Mouse (Mus musculus): Measurements from ENCODE around the gene Mettl7a2. TPM values are rescaled to one million over a fixed set of nuclear protein-coding genes. Genes with fewer than 3 reads are reported as not detected.

Mettl7a2 gene
- polyA plus RNA-seq, 1 experiment from 2014 or later: not detected

GRCm38 (mm10) chr15:100406088-100406487, 53.1 kb downstream of the Mettl7a2 start:
- Histone ChIP-seq H3K4me2 (no peak overlapping the region), H3K9ac (no peak overlapping the region), H3K4me1 (replicated peaks) (no peaks in the 10 kb centered on the region), H3K27ac (replicated peaks) (no peak overlapping the region), H3K36me3 (peaks cover 65% of the 10 kb centered on the region), H3K9me3 (no peaks in the 10 kb centered on the region), H3K4me3 (no peak overlapping the region), H3K27me3 (no peaks in the 10 kb centered on the region)
- 92% methylated on average over 5 of the region's 5 CpGs for WGBS
- no peak for ATAC-seq (ENCODE audit: low FRiP score, low read depth)

GRCm38 (mm10) chr15:100410918-100411672, 58.1 kb downstream of the Mettl7a2 start:
- WGBS: 67% methylated on average over 14 of the region's 14 CpGs
- Histone ChIP-seq H3K9me3 (no peaks in the 10 kb centered on the region), H3K27me3 (no peaks in the 10 kb centered on the region), H3K4me3 (no peak overlapping the region), H3K4me1 (replicated peaks) (no peaks in the 10 kb centered on the region), H3K4me2 (no peak overlapping the region), H3K27ac (replicated peaks) (no peak overlapping the region), H3K36me3 (peaks cover 33% of the 10 kb centered on the region), H3K9ac (no peak overlapping the region)
- no peak for ATAC-seq (ENCODE audit: low FRiP score, low read depth)

Other genes starting within 250 kb of the Mettl7a2 start
- 12.7 and 14.4 TPM in 2 replicates for gene Atf1, start 125.4 kb upstream of the Mettl7a2 start, polyA plus RNA-seq (2015; fragmentation: Nextera tagmentation; extraction: Ambion mirVana)
- not detected in 2 replicates for gene Tmprss12, start 72.4 kb upstream of the Mettl7a2 start, polyA plus RNA-seq (2015; fragmentation: Nextera tagmentation; extraction: Ambion mirVana)
- 3.4 and 3.8 TPM in 2 replicates for gene Mettl7a1, start 49.1 kb upstream of the Mettl7a2 start, polyA plus RNA-seq (2015; fragmentation: Nextera tagmentation; extraction: Ambion mirVana)
- gene Mettl7a3, start 18.3 kb upstream of the Mettl7a2 start, polyA plus RNA-seq (2015; fragmentation: Nextera tagmentation; extraction: Ambion mirVana): 0.09 and 0.12 TPM in 2 replicates
- gene Methig1, start 51 bp upstream of the Mettl7a2 start, polyA plus RNA-seq (2015; fragmentation: Nextera tagmentation; extraction: Ambion mirVana): 0.18 TPM in 1 of 2 replicates, not detected in the other
- gene Higd1c, start 11.3 kb downstream of the Mettl7a2 start, polyA plus RNA-seq (2015; fragmentation: Nextera tagmentation; extraction: Ambion mirVana): 0.38 TPM in 1 of 2 replicates, not detected in the other
- 0.18 and 0.19 TPM in 2 replicates for gene Gm5475, start 68.9 kb downstream of the Mettl7a2 start, polyA plus RNA-seq (2015; fragmentation: Nextera tagmentation; extraction: Ambion mirVana)
- gene Slc11a2, start 71.9 kb downstream of the Mettl7a2 start, polyA plus RNA-seq (2015; fragmentation: Nextera tagmentation; extraction: Ambion mirVana): 19.9 and 27.6 TPM in 2 replicates
- 55.5 and 56.7 TPM in 2 replicates for gene Letmd1, start 115.8 kb downstream of the Mettl7a2 start, polyA plus RNA-seq (2015; fragmentation: Nextera tagmentation; extraction: Ambion mirVana)
- 43.5 and 46.5 TPM in 2 replicates for gene Csrnp2, start 142.3 kb downstream of the Mettl7a2 start, polyA plus RNA-seq (2015; fragmentation: Nextera tagmentation; extraction: Ambion mirVana)
- 34.2 and 35.9 TPM in 2 replicates for gene Tfcp2, start 198.8 kb downstream of the Mettl7a2 start, polyA plus RNA-seq (2015; fragmentation: Nextera tagmentation; extraction: Ambion mirVana)
- gene Pou6f1, start 246.8 kb downstream of the Mettl7a2 start, polyA plus RNA-seq (2015; fragmentation: Nextera tagmentation; extraction: Ambion mirVana): 35.0 and 38.1 TPM in 2 replicates

All from hindbrain, embryonic 15.5 days (tissue).